Mouse (Mus musculus): Measurements from ENCODE around the gene Txndc2. TPM values are rescaled to one million over a fixed set of nuclear protein-coding genes. Genes with fewer than 3 reads are reported as not detected.

The Txndc2 gene
- polyA plus RNA-seq (2015; fragmentation: Nextera tagmentation; extraction: Ambion mirVana), result 0.09 and 0.16 TPM in 2 replicates

DNA sequence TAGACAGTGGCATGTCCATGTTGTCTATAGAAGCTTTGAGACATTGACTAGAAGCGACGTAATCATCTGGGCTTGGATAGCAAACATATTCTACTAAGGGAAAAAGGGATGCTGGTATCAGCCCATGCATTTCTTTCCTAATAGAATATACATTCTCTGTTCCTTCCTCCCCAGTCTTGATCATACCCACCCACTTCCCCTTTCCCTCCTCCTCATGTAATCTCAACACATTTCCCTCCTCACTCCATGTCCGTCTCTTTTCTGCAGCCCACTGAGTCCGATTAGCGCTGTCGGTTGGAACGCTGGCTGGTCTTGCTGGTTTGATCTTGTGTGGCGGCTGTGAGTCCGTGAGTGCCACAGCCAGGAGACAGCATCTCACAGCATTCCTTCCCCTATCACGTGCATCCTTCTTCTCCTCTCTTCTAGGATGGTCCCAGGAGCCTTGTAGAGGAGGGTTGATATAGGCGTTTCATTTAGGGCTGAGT is at the start of gene Txndc2:
Gene Txndc2, minus strand, starts transcription at position 435 of the 485 bp plus-strand sequence.
- no peak within 1 kb of the TSS for H3K4me2 ChIP-seq
- ATAC-seq, result no peak
- 93% methylated on average over 11 of the region's 11 CpGs for WGBS
- H3K4me1 ChIP-seq, result no peaks in the 10 kb centered on the region
- H3K9me3 ChIP-seq (replicated peaks), result no peaks in the 10 kb centered on the region
- H3K9ac ChIP-seq, result no peak within 1 kb of the TSS
- H3K27ac ChIP-seq, result no peak within 1 kb of the TSS
- no peaks in the 10 kb centered on the region for H3K36me3 ChIP-seq (ENCODE audit: poor library complexity, severe bottlenecking)
- no peak within 1 kb of the TSS for H3K4me3 ChIP-seq
- H3K27me3 ChIP-seq, result no peaks in the 10 kb centered on the region

DNA sequence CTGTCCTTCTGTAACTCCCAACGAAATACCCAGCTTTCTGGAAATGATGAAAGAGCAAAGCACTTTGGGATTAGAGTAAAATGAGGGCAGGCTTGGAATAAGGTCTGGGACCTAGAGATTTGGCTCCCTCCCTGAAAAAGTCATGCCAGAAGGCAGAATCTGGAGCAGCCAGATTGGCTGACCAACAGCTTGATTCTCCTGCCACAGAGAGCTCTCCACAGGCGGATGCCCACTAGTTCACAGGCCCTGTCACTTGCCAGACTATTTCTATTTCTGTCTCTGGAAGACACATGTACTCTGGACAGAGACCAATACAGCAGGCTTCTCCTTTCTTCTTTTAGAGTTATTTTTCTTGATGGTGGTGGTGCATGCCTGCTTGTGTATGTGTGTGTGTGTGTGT is 41.8 kb upstream of the Txndc2 start:
- Histone ChIP-seq H3K27me3 (no peaks in the 10 kb centered on the region), H3K9ac (no peak overlapping the region), H3K27ac (no peak overlapping the region), H3K4me3 (no peak overlapping the region), H3K4me1 (peaks cover 7% of the 10 kb centered on the region; the same call in 1 of the 2 replicates), H3K36me3 (ENCODE audit: poor library complexity, severe bottlenecking) (no peaks in the 10 kb centered on the region), H3K9me3 (replicated peaks) (no peaks in the 10 kb centered on the region), H3K4me2 (no peak overlapping the region)
- WGBS, result 84% methylated on average over 2 of the region's 2 CpGs
- no peak for ATAC-seq

DNA sequence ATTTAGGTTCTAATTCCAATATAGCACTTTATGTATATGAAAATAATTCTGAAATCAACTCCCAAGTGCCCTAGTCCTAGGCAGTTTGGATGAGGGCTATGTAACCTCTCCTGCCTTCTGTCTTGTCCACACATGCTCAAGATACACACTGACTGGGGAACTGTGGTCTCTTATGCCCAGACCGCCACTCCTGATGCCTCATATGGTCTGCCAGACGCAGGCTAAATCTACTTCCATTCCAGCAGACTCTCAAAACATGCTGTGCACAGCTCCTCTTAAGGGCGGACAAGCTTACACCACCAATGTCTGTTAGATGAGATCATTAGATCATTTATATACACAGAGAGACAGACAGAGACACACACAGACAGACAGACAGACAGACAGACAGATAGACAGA is 41.3 kb upstream of the Txndc2 start:
- H3K9me3 ChIP-seq (replicated peaks), result no peaks in the 10 kb centered on the region
- H3K27me3 ChIP-seq, result no peaks in the 10 kb centered on the region
- H3K4me2 ChIP-seq, result no peak overlapping the region
- no peak for ATAC-seq
- H3K4me3 ChIP-seq, result no peak overlapping the region
- H3K4me1 ChIP-seq, result peaks cover 7% of the 10 kb centered on the region; the same call in 1 of the 2 replicates
- H3K9ac ChIP-seq, result no peak overlapping the region
- no peaks in the 10 kb centered on the region for H3K36me3 ChIP-seq (ENCODE audit: poor library complexity, severe bottlenecking)
- H3K27ac ChIP-seq, result no peak overlapping the region
- 94% methylated on average over 3 of the region's 3 CpGs for WGBS

DNA sequence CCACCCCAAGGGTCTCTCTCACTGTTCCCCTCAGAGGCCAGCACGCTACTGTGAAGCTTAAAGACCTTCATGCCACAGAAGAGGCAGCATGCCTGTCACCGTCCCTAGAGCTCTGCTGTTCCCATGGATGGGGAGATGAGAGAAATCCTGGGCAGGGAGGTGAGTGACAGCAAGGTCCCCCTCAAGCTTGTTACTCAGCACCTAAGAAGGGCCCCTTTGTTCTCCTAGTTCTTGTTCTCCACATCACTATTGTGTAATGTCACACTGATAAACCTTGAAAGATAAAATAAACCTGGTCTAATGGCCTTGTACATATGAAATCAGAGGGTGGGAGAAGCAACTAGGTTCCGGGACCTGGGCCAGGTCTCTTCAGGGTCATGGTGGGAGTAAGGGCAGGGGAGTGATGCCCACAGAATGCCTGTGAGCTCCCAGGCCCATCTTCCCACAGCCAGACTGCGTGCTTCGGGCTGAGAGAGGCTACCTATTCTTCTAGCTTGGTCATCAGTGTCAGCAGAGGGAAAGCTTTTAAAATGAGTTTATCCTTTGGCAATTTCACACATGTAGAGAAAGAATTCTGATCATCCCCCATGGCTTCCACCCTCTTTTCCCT is 40.2 kb upstream of the Txndc2 start:
- H3K27ac ChIP-seq, result no peak overlapping the region
- H3K27me3 ChIP-seq, result no peaks in the 10 kb centered on the region
- H3K4me1 ChIP-seq, result peaks cover 7% of the 10 kb centered on the region; the same call in 1 of the 2 replicates
- H3K9ac ChIP-seq, result no peak overlapping the region
- no peak overlapping the region for H3K4me3 ChIP-seq
- H3K9me3 ChIP-seq (replicated peaks), result no peaks in the 10 kb centered on the region
- 88% methylated on average over 5 of the region's 5 CpGs for WGBS
- H3K4me2 ChIP-seq, result no peak overlapping the region
- no peak for ATAC-seq
- H3K36me3 ChIP-seq (ENCODE audit: poor library complexity, severe bottlenecking), result no peaks in the 10 kb centered on the region

DNA sequence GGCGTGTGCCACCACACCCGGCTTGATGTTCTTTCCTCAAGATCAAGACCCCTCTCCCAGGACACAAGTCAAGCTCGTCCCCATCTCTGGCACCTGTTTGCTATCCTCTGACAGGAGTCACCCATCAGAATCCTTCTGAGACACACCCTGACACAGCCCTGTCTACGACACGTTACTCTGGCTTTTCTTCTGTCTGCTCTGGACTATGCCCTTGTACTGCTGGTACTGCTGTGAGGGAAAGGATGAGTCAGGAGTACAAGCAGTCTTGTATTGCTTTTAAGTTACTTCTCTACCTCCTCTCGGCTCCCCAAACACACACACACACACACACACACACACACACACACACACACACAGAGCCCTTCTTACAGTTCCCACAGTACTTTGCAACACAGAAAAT is 39.5 kb upstream of the Txndc2 start:
- no peak for ATAC-seq
- H3K4me1 ChIP-seq, result peaks cover 7% of the 10 kb centered on the region; the same call in 1 of the 2 replicates
- H3K36me3 ChIP-seq (ENCODE audit: poor library complexity, severe bottlenecking), result no peaks in the 10 kb centered on the region
- no peaks in the 10 kb centered on the region for H3K9me3 ChIP-seq (replicated peaks)
- no peak overlapping the region for H3K4me2 ChIP-seq
- H3K4me3 ChIP-seq, result no peak overlapping the region
- no peak overlapping the region for H3K9ac ChIP-seq
- no peak overlapping the region for H3K27ac ChIP-seq
- 85% methylated on average over 6 of the region's 6 CpGs for WGBS
- no peaks in the 10 kb centered on the region for H3K27me3 ChIP-seq

DNA sequence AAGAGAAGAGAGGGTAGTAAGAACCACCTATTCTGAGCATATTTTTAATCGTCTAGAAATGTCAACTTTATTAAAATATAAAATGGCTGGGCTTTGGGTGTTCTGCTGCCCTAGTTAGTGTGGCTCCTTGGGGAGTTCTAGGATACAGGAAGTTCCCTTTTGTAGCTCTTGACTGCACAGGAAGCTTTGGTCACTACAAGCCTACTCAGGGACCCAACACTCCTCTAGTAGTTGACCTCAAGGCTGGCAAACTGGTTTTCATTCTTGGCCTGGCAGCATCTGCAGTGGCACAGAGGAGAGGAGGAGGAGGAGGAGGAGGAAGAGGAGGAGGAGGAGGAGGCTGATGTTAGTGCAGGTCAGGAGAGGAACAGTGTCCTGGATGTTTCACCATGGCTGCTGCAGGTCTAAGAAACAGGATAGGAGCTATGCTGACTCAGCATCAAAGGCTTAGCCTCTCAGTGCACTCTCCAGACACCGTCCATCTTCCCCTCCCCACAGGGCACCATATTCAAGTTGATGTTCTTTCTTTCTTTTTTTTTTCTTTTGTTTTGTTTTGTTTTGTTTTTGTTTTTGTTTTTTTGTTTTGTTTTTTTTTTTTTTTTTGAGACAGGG is 38.9 kb upstream of the Txndc2 start:
- no peaks in the 10 kb centered on the region for H3K9me3 ChIP-seq (replicated peaks)
- H3K4me3 ChIP-seq, result no peak overlapping the region
- ATAC-seq, result no peak
- H3K27me3 ChIP-seq, result no peaks in the 10 kb centered on the region
- H3K9ac ChIP-seq, result no peak overlapping the region
- H3K4me1 ChIP-seq, result peaks cover 7% of the 10 kb centered on the region; the same call in 1 of the 2 replicates
- whole genome bisulfite sequencing, result 83% methylated on average over 2 of the region's 2 CpGs
- no peak overlapping the region for H3K27ac ChIP-seq
- no peaks in the 10 kb centered on the region for H3K36me3 ChIP-seq (ENCODE audit: poor library complexity, severe bottlenecking)
- H3K4me2 ChIP-seq, result no peak overlapping the region

DNA sequence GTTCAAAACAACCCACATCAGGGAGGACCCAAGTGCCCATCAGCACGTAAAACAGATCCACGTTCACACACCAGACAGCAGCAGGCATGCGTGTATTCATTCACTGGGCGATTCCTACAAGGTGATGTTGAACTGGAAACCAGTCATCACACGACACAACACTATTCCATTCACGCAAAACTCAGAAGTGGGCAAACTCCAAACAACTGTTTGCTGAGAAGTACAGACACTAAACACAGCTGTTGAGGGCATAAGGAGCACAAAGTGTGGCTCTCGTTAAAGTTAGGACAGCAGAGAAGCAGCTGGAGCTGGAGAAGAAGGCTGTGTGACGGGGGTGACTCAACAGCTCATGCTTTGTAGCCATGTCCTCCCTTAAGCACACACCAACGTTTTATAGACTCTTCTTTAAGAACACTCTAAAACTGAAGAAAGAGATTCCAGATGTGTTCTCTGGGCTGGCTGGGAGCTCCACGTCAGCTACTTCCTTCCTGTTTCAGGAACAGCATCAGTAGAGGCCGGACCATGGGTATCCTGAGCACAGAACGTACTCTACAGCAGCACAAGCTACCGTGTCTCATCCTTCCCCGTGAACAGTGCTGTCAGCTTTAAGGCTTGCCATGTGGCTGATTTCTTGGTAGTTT is 38.0 kb upstream of the Txndc2 start:
- Histone ChIP-seq H3K9ac (no peak overlapping the region), H3K27ac (no peak overlapping the region), H3K4me3 (no peak overlapping the region), H3K9me3 (replicated peaks) (no peaks in the 10 kb centered on the region), H3K4me1 (peaks cover 7% of the 10 kb centered on the region; the same call in 1 of the 2 replicates), H3K27me3 (no peaks in the 10 kb centered on the region), H3K4me2 (no peak overlapping the region), H3K36me3 (ENCODE audit: poor library complexity, severe bottlenecking) (peaks cover 6% of the 10 kb centered on the region; the same call in 1 of the 2 replicates)
- WGBS, result 67% methylated on average over 14 of the region's 14 CpGs
- no peak for ATAC-seq

DNA sequence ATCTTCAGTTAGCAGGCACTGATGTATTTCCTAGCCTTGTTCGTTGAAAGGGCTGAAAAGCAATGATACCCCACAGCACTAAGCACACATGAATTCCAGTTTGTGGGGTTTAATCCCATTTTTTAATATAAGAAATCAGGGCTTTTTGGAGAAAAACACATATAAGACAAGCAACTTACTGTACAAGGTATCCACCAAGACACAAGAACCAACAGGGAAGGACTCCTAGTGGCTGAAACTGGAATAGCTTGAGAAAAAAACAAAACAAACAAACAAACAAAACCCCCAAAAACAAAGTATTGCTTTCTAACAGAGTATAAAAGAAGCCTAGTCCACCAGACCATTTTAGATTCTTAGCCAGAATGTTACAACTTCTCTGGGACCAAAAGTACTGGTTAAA is 35.8 kb upstream of the Txndc2 start:
- ATAC-seq, result no peak
- peaks cover 7% of the 10 kb centered on the region; the same call in 1 of the 2 replicates for H3K4me1 ChIP-seq
- H3K36me3 ChIP-seq (ENCODE audit: poor library complexity, severe bottlenecking), result peaks cover 6% of the 10 kb centered on the region; the same call in 1 of the 2 replicates
- no peak overlapping the region for H3K4me3 ChIP-seq
- no peak overlapping the region for H3K27ac ChIP-seq
- H3K9me3 ChIP-seq (replicated peaks), result no peaks in the 10 kb centered on the region
- H3K27me3 ChIP-seq, result no peaks in the 10 kb centered on the region
- WGBS, result 90% methylated on average over 1 of the region's 1 CpGs
- no peak overlapping the region for H3K9ac ChIP-seq
- H3K4me2 ChIP-seq, result no peak overlapping the region

DNA sequence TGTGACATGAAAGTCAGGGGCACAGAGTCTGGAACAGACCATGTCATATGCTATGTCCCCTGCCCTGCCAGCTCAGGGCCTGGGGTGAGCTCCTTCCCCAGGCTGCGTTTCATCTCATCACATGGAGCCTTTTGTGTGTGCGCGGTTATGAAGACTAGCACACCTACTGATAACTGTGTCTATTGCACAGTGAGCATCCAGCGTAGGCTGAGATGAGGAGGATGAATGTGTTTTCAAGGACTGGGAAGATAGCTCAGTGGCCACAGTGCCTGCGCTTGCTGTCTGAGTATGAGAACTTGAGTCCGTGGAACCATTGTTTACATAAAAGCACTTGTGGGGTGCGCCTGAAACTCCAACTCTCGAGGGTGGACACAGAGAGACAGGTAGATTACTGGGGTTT is 34.6 kb upstream of the Txndc2 start:
- H3K36me3 ChIP-seq (ENCODE audit: poor library complexity, severe bottlenecking), result peaks cover 6% of the 10 kb centered on the region; the same call in 1 of the 2 replicates
- H3K4me1 ChIP-seq, result peaks cover 7% of the 10 kb centered on the region; the same call in 1 of the 2 replicates
- 95% methylated on average over 8 of the region's 8 CpGs for WGBS
- no peak overlapping the region for H3K9ac ChIP-seq
- no peak overlapping the region for H3K27ac ChIP-seq
- H3K27me3 ChIP-seq, result no peaks in the 10 kb centered on the region
- H3K4me2 ChIP-seq, result no peak overlapping the region
- H3K9me3 ChIP-seq (replicated peaks), result no peaks in the 10 kb centered on the region
- ATAC-seq, result no peak
- H3K4me3 ChIP-seq, result no peak overlapping the region

DNA sequence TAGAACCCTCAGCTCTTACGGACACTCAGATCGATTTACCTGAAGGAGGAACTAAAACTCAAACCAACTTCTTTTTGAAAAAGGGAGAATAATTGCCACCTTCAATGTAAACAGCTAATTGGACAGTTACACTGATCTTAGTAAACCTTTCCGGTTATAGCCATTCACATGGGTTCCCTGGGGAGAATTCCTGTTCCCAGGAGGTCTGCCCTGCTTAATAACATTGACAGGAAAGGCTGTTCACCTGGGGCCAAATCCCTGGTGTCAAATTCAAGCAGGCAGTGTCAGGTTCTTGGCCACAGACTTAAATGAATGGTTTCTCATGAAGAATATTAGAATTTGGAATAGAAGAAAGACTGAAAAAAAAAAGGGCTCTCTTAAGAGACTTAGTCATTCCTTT is 34.0 kb upstream of the Txndc2 start:
- Histone ChIP-seq H3K4me2 (no peak overlapping the region), H3K27me3 (no peaks in the 10 kb centered on the region), H3K4me1 (peaks cover 7% of the 10 kb centered on the region; the same call in 1 of the 2 replicates), H3K36me3 (ENCODE audit: poor library complexity, severe bottlenecking) (peaks cover 6% of the 10 kb centered on the region; the same call in 1 of the 2 replicates), H3K27ac (no peak overlapping the region), H3K4me3 (no peak overlapping the region), H3K9me3 (replicated peaks) (no peaks in the 10 kb centered on the region), H3K9ac (no peak overlapping the region)
- 78% methylated on average over 3 of the region's 3 CpGs for WGBS
- ATAC-seq, result no peak

DNA sequence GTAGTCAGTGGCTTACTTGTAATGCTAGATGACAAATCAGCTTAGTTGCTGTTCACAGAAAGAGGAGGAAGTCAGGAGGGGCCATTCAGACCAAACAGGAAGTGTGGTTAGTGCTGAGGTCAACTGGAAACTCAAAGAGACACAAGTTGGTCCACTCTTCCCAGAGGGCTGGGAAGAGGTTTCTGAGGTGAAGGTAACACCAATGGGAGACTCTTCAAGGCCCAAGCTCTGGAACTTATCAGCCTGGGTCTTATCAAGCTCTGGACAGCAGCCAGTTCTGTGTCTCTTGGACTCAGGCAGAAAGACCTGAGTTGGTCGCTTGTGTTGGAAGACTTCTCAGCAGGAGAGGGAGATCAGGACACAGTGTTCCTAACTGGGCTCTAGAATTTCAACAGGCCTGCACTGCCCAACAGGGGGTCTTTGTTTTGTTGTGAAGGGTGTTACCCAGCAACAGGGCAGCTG is 32.8 kb upstream of the Txndc2 start:
- H3K4me3 ChIP-seq, result no peak overlapping the region
- H3K27ac ChIP-seq, result no peak overlapping the region
- H3K27me3 ChIP-seq, result no peaks in the 10 kb centered on the region

DNA sequence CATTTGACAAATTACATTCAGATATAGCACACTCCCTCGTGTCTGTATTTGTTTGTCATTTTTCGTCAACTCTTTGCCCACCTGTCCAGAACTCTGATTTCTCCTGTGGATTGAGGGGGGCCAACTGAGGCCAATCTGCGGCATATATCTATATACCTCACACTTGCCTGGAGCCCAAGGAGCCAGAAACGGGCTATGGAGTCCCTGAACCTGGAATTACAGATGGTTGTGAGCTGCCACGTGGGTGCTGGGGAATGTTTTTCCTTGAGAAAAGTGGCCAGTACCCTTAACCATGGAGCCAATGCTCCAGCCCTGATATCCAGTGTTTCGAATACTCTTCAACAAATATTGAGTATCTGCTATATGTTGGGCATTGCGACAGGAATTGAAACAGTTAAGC is 31.0 kb upstream of the Txndc2 start:
- H3K9ac ChIP-seq, result no peak overlapping the region
- H3K27ac ChIP-seq, result no peak overlapping the region
- no peaks in the 10 kb centered on the region for H3K9me3 ChIP-seq (replicated peaks)
- H3K4me2 ChIP-seq, result no peak overlapping the region
- no peak overlapping the region for H3K4me3 ChIP-seq
- 93% methylated on average over 7 of the region's 7 CpGs for WGBS
- no peak for ATAC-seq
- H3K27me3 ChIP-seq, result no peaks in the 10 kb centered on the region
- H3K4me1 ChIP-seq, result no peaks in the 10 kb centered on the region
- H3K36me3 ChIP-seq (ENCODE audit: poor library complexity, severe bottlenecking), result peaks cover 6% of the 10 kb centered on the region; the same call in 1 of the 2 replicates

More for the DNA sequence above, 32.8 kb upstream of the Txndc2 start:
- H3K9ac ChIP-seq, result no peak overlapping the region
- H3K9me3 ChIP-seq (replicated peaks), result no peaks in the 10 kb centered on the region
- H3K4me1 ChIP-seq, result peaks cover 3% of the 10 kb centered on the region; the same call in 1 of the 2 replicates
- 52% methylated on average over 1 of the region's 1 CpGs for WGBS
- no peak overlapping the region for H3K4me2 ChIP-seq
- H3K36me3 ChIP-seq (ENCODE audit: poor library complexity, severe bottlenecking), result peaks cover 6% of the 10 kb centered on the region; the same call in 1 of the 2 replicates
- ATAC-seq, result no peak
